Mouse (Mus musculus) forebrain, postnatal 0 days (tissue): Measurements from ENCODE around the gene Spag9. TPM values are rescaled to one million over a fixed set of nuclear protein-coding genes. Genes with fewer than 3 reads are reported as not detected.

Experiments
- ATAC-seq: fragments of 200-750 bp; cut with Nextera tagmentation; 2 replicates; pipeline ENCODE4 v1.8.0; 2017; ENCODE audit warnings: mild to moderate bottlenecking, moderate library complexity
- DNase-seq: peaks from one replicate; pipeline ENCODE4 v3.0.0-alpha.2; 2015
- H3K27ac ChIP-seq: fragments of 300-500 bp; sonication (generic); 2 replicates; pipeline ENCODE4 v1.5.1; 2014; ENCODE audit warnings: low read depth, mild to moderate bottlenecking, antibody characterized with exemption, low read length, moderate library complexity, mixed read lengths
- H3K27me3 ChIP-seq: fragments of 300-500 bp; sonication (generic); 2 replicates; pipeline ENCODE4 v1.6.1; 2014; ENCODE audit warnings: mild to moderate bottlenecking, low read length, mixed read lengths; ENCODE audit not compliant: insufficient read depth
- H3K36me3 ChIP-seq: fragments of 300-500 bp; sonication (generic); 2 replicates; pipeline ENCODE4 v1.6.1; 2014; ENCODE audit warnings: mild to moderate bottlenecking, moderate library complexity; ENCODE audit not compliant: insufficient read depth
- H3K4me1 ChIP-seq: fragments of 300-500 bp; sonication (generic); 2 replicates; pipeline ENCODE4 v1.6.1; 2014; ENCODE audit warnings: antibody characterized with exemption; ENCODE audit not compliant: insufficient read depth
- H3K4me2 ChIP-seq: fragments of 300-500 bp; sonication (generic); 2 replicates; pipeline ENCODE4 v1.6.1; 2014; ENCODE audit warnings: low read depth, mild to moderate bottlenecking, moderate library complexity
- H3K4me3 ChIP-seq: fragments of 300-500 bp; sonication (generic); 2 replicates; pipeline ENCODE4 v1.5.1; 2014; ENCODE audit warnings: low read depth, low read length, mixed read lengths
- H3K9ac ChIP-seq: fragments of 300-500 bp; sonication (generic); 2 replicates; pipeline ENCODE4 v1.6.1; 2014; ENCODE audit warnings: mild to moderate bottlenecking
- H3K9me3 ChIP-seq: fragments of 300-500 bp; sonication (generic); 2 replicates; pipeline ENCODE4 v1.6.1; 2016; ENCODE audit warnings: low read length
- CTCF ChIP-seq: sonication (generic); IDR thresholded peaks from 2 replicates; pipeline ENCODE4 v1.5.1; 2016; ENCODE audit warnings: antibody characterized with exemption, control low read depth, low read depth
- WGBS: fragments of 180-500 bp; shearing (Covaris S2); extraction: QIAGEN DNeasy Blood & Tissue Kit; methylation state at CpG from one replicate; pipeline ENCODE4 v1.1.7; 2014; 5-methylcytosine and 5-hydroxymethylcytosine counted together
- polyA plus RNA-seq: library from polyadenylated mRNA; unstranded; fragments of >200 nt; fragmentation: Nextera tagmentation; extraction: Ambion mirVana; gene quantifications from 2 replicates; pipeline ENCODE4 v1.2.1, GENCODE M21; 2015
- total RNA-seq: library from RNA; depleted of rRNA; stranded (reverse); fragments of >200 nt; gene quantifications from 2 replicates; pipeline ENCODE4 v1.2.3, GENCODE M21; 2014; rRNA removed

Gene Spag9
- total and polyA plus RNA-seq, 2 experiments from 2014 or later = 67.1 to 155 TPM

DNA sequence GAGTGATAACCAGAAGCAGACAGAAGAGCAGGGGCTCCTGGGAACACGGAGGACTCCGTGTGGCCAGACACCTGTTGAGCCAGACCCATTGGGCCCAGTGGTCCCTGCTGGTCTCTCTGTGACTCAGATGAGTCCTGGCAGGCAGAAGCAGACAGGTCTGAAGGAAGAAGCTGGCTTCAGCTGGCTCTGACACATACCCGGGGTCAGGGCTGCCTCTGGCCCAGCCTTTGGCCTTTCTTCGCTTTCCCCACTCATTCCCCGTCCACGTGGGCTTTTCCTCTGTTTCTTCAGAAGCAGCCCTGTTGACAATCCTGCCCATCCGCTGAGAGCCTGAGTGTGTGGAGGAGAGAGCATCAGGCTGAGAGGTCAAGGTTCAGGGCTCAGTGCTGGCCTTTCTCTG is 179.4 kb downstream of the Spag9 start:
- 69% methylated on average over 7 of the region's 7 CpGs for whole genome bisulfite sequencing
- TF ChIP-seq CTCF = no peak
- H3K27ac ChIP-seq = no peak overlapping the region
- ATAC-seq (no peak), DNase-seq (no peak)
- no peaks in the 10 kb centered on the region for H3K27me3 ChIP-seq
- no peaks in the 10 kb centered on the region for H3K9me3 ChIP-seq
- H3K4me3 ChIP-seq = no peak overlapping the region
- H3K4me1 ChIP-seq = no peaks in the 10 kb centered on the region
- H3K9ac ChIP-seq = no peak overlapping the region
- H3K36me3 ChIP-seq = no peaks in the 10 kb centered on the region
- H3K4me2 ChIP-seq = no peak overlapping the region

Other genes starting within 250 kb of the Spag9 start
- 38.4 and 38.9 TPM in 2 replicates for gene Utp18, start 110.3 kb upstream of the Spag9 start, total RNA-seq
- gene Utp18, start 110.3 kb upstream of the Spag9 start, polyA plus RNA-seq = 26.0 and 27.5 TPM in 2 replicates
- gene Mbtd1, start 110.2 kb upstream of the Spag9 start, total RNA-seq = 19.1 and 30.6 TPM in 2 replicates
- gene Mbtd1, start 110.2 kb upstream of the Spag9 start, polyA plus RNA-seq = 10.9 and 13.9 TPM in 2 replicates
- 299 and 495 TPM in 2 replicates for gene Nme2, start 39.8 kb upstream of the Spag9 start, total RNA-seq
- 195 and 278 TPM in 2 replicates for gene Nme2, start 39.8 kb upstream of the Spag9 start, polyA plus RNA-seq
- 90.4 and 115 TPM in 2 replicates for gene Gm20390, start 27.8 kb upstream of the Spag9 start, total RNA-seq
- gene Gm20390, start 27.8 kb upstream of the Spag9 start, polyA plus RNA-seq = 448 and 574 TPM in 2 replicates
- 60.0 and 103 TPM in 2 replicates for gene Nme1, start 27.6 kb upstream of the Spag9 start, total RNA-seq
- 361 and 415 TPM in 2 replicates for gene Nme1, start 27.6 kb upstream of the Spag9 start, polyA plus RNA-seq
- gene Tob1, start 215.4 kb downstream of the Spag9 start, total RNA-seq = 12.5 and 17.3 TPM in 2 replicates
- 27.9 and 31.6 TPM in 2 replicates for gene Tob1, start 215.4 kb downstream of the Spag9 start, polyA plus RNA-seq
- 5.9 and 6.4 TPM in 2 replicates for gene Wfikkn2, start 249.9 kb downstream of the Spag9 start, total RNA-seq
- gene Wfikkn2, start 249.9 kb downstream of the Spag9 start, polyA plus RNA-seq = 6.5 and 10.0 TPM in 2 replicates